Mouse (Mus musculus) gastrocnemius, adult 8-10 months (tissue): ENCODE measurements around the gene Tmem86b. TPM values are rescaled to one million over a fixed set of nuclear protein-coding genes. Genes with fewer than 3 reads are reported as not detected.

Source experiments
- microRNA-seq: library from miRNA; unstranded; fragments of <30 nt; microRNA quantifications from one replicate; pipeline ENCODE4 v1.2.0, GENCODE M21; 2022
- total RNA-seq, 4 experiments: library from RNA; stranded (reverse); gene quantifications; 2 replicates each; pipeline ENCODE4 v1.2.4; 2022

Gene Tmem86b
- total RNA-seq, 4 experiments from 2014 or later = 1.4 to 2.3 (median 2.0) TPM

Small RNA genes lying within 50 kb of the gene (microRNA-seq; reads per million reads assigned to microRNA genes)
- not detected for gene Gm23577

Other genes with a start within 250 kb of the Tmem86b start
- under 1 TPM in 1 of 4 experiments, not detected in 3; 0.34 TPM for gene Gp6, start 233.7 kb downstream of the Tmem86b start, total RNA-seq
- gene Rdh13, start 185.8 kb downstream of the Tmem86b start, total RNA-seq = 10 to 100 TPM; 12.2 to 17.6 (median 14.3) TPM
- 1 to 10 TPM in 3 of 4 experiments, under 1 TPM in 1; 0.67 to 3.4 (median 2.3) TPM for gene Eps8l1, start 170.7 kb downstream of the Tmem86b start, total RNA-seq
- 10 to 100 TPM; 11.6 to 17.2 (median 16.7) TPM for gene Ppp1r12c, start 129.7 kb downstream of the Tmem86b start, total RNA-seq
- 100 to 1,000 TPM; 464 to 544 (median 482) TPM for gene Tnnt1, start 115.0 kb downstream of the Tmem86b start, total RNA-seq
- 1 to 10 TPM; 1.8 to 3.0 (median 2.3) TPM for gene Tnni3, start 107.2 kb downstream of the Tmem86b start, total RNA-seq
- gene Dnaaf3, start 99.0 kb downstream of the Tmem86b start, total RNA-seq = under 1 TPM in 1 of 4 experiments, not detected in 3; 0.13 TPM
- under 1 TPM in 1 of 4 experiments, not detected in 3; 0.15 TPM for gene Syt5, start 83.9 kb downstream of the Tmem86b start, total RNA-seq
- gene Ptprh, start 27.4 kb downstream of the Tmem86b start, total RNA-seq = not detected
- gene Ppp6r1, start 27.6 kb upstream of the Tmem86b start, total RNA-seq = 10 to 100 TPM; 48.2 to 53.4 (median 49.4) TPM
- gene Hspbp1, start 53.6 kb upstream of the Tmem86b start, total RNA-seq = 10 to 100 TPM; 23.4 to 28.8 (median 24.4) TPM
- under 1 TPM; 0.13 to 0.49 (median 0.39) TPM for gene Brsk1, start 59.2 kb upstream of the Tmem86b start, total RNA-seq
- not detected for gene Tmem150b, start 93.8 kb upstream of the Tmem86b start, total RNA-seq
- gene Kmt5c, start 108.7 kb upstream of the Tmem86b start, total RNA-seq = 1 to 10 TPM; 3.5 to 5.2 (median 4.8) TPM
- gene Cox6b2, start 121.7 kb upstream of the Tmem86b start, total RNA-seq = not detected
- gene Fam71e2, start 139.9 kb upstream of the Tmem86b start, total RNA-seq = not detected
- not detected for gene Il11, start 151.4 kb upstream of the Tmem86b start, total RNA-seq
- not detected for gene Tmem190, start 151.5 kb upstream of the Tmem86b start, total RNA-seq
- 10 to 100 TPM in 1 of 4 experiments, 1 to 10 TPM in 3; 6.0 to 12.3 (median 7.4) TPM for gene Tmem238, start 158.2 kb upstream of the Tmem86b start, total RNA-seq
- 100 to 1,000 TPM; 347 to 558 (median 433) TPM for gene Rpl28, start 161.5 kb upstream of the Tmem86b start, total RNA-seq
- gene Ube2s, start 181.2 kb upstream of the Tmem86b start, total RNA-seq = 100 to 1,000 TPM in 1 of 4 experiments, 10 to 100 TPM in 3; 92.3 to 102 (median 95.8) TPM
- gene Shisa7, start 213.3 kb upstream of the Tmem86b start, total RNA-seq = not detected
- 1 to 10 TPM; 3.5 to 5.0 (median 3.8) TPM for gene Isoc2b, start 238.8 kb upstream of the Tmem86b start, total RNA-seq
- gene Isoc2a, start 245.7 kb upstream of the Tmem86b start, total RNA-seq = 10 to 100 TPM; 23.6 to 32.4 (median 28.2) TPM